Mouse (Mus musculus): Measurements from ENCODE around the gene Sec22c. TPM values are rescaled to one million over a fixed set of nuclear protein-coding genes. Genes with fewer than 3 reads are reported as not detected.

The Sec22c gene
- total RNA-seq, 4 experiments from 2014 or later = 24.9 to 28.6 (median 26.6) TPM

- DNase-seq (ENCODE audit: low spot score in 2 of 2) = no peak
Measured at GRCm38 (mm10) chr9:121656322-121656721, 49.0 kb downstream of the Sec22c start.

GRCm38 (mm10) chr9:121653668-121654067 is 51.6 kb downstream of the Sec22c start:
- DNase-seq (ENCODE audit: low spot score in 2 of 2) = no peak

- no peak for DNase-seq (ENCODE audit: low spot score in 2 of 2)
Measured at GRCm38 (mm10) chr9:121647026-121647425, 58.3 kb downstream of the Sec22c start.

GRCm38 (mm10) chr9:121644855-121645254 is 60.4 kb downstream of the Sec22c start:
- no peak for DNase-seq (ENCODE audit: low spot score in 2 of 2)

- peak; percentile 63 to 84 for DNase-seq (ENCODE audit: low spot score in 2 of 2)
Measured at GRCm38 (mm10) chr9:121642401-121643181, 62.7 kb downstream of the Sec22c start, which contains the start of gene Vipr1. Gene Vipr1 (plus strand): TSS chr9:121642716.

GRCm38 (mm10) chr9:121642001-121642400 is 63.3 kb downstream of the Sec22c start, which contains the start of gene Lyzl4:
Gene Lyzl4 (minus strand): TSS chr9:121642096.
- DNase-seq (ENCODE audit: low spot score in 2 of 2) = peak; percentile 66 to 70

GRCm38 (mm10) chr9:121641235-121641915 is 63.9 kb downstream of the Sec22c start:
- peak in 1 of 2 experiments; percentile 37 for DNase-seq (ENCODE audit: low spot score in 2 of 2)

- DNase-seq (ENCODE audit: low spot score in 2 of 2) = peak; percentile 56 to 88
Measured at GRCm38 (mm10) chr9:121639790-121640189, 65.5 kb downstream of the Sec22c start.

GRCm38 (mm10) chr9:121635835-121636576 is 69.3 kb downstream of the Sec22c start:
- DNase-seq (ENCODE audit: low spot score in 2 of 2) = peak in 1 of 2 experiments; percentile 8

- no peak for DNase-seq (ENCODE audit: low spot score in 2 of 2)
Measured at GRCm38 (mm10) chr9:121633306-121633705, 72.0 kb downstream of the Sec22c start.

GRCm38 (mm10) chr9:121632891-121633290 is 72.4 kb downstream of the Sec22c start:
- DNase-seq (ENCODE audit: low spot score in 2 of 2) = no peak

- DNase-seq (ENCODE audit: low spot score in 2 of 2) = no peak
Measured at GRCm38 (mm10) chr9:121631946-121632345, 73.3 kb downstream of the Sec22c start.

GRCm38 (mm10) chr9:121630627-121631026 is 74.7 kb downstream of the Sec22c start:
- DNase-seq (ENCODE audit: low spot score in 2 of 2) = no peak

Other genes with a start within 250 kb of the Sec22c start
- 100 to 1,000 TPM; 514 to 621 (median 567) TPM for gene Cck, start 209.8 kb downstream of the Sec22c start, total RNA-seq (2022)
- gene Lyzl4, start 63.4 kb downstream of the Sec22c start, total RNA-seq (2022) = 1 to 10 TPM; 1.2 to 4.4 (median 2.4) TPM
- 10 to 100 TPM; 20.8 to 23.8 (median 21.7) TPM for gene Vipr1, start 62.8 kb downstream of the Sec22c start, total RNA-seq (2022)
- 10 to 100 TPM; 77.1 to 81.7 (median 78.5) TPM for gene Ss18l2, start 4.8 kb upstream of the Sec22c start, total RNA-seq (2022)
- 100 to 1,000 TPM in 1 of 4 experiments, 10 to 100 TPM in 3; 89.5 to 103 (median 92.6) TPM for gene Nktr, start 13.7 kb upstream of the Sec22c start, total RNA-seq (2022)
- 100 to 1,000 TPM in 3 of 4 experiments, 10 to 100 TPM in 1; 96.9 to 107 (median 105) TPM for gene Zfp651, start 53.8 kb upstream of the Sec22c start, total RNA-seq (2022)
- gene Klhl40, start 72.1 kb upstream of the Sec22c start, total RNA-seq (2022) = 10 to 100 TPM in 1 of 4 experiments, 1 to 10 TPM in 3; 7.6 to 10.9 (median 8.8) TPM
- gene Hhatl, start 87.0 kb upstream of the Sec22c start, total RNA-seq (2022) = 10 to 100 TPM; 18.6 to 24.6 (median 23.2) TPM
- gene Ccdc13, start 134.0 kb upstream of the Sec22c start, total RNA-seq (2022) = 1 to 10 TPM; 6.1 to 7.6 (median 6.5) TPM
- 100 to 1,000 TPM in 1 of 4 experiments, 10 to 100 TPM in 3; 86.5 to 102 (median 89.7) TPM for gene Higd1a, start 152.9 kb upstream of the Sec22c start, total RNA-seq (2022)
- 10 to 100 TPM in 1 of 4 experiments, 1 to 10 TPM in 3; 4.5 to 11.2 (median 5.5) TPM for gene Ackr2, start 192.9 kb upstream of the Sec22c start, total RNA-seq (2022)
- not detected for gene Cyp8b1, start 210.8 kb upstream of the Sec22c start, total RNA-seq (2022)
- gene Fam198a, start 245.5 kb upstream of the Sec22c start, total RNA-seq (2022) = 1 to 10 TPM; 5.1 to 6.9 (median 6.5) TPM

Measured in left cerebral cortex, adult 8-10 months (tissue).